In the genomic region with DNA sequence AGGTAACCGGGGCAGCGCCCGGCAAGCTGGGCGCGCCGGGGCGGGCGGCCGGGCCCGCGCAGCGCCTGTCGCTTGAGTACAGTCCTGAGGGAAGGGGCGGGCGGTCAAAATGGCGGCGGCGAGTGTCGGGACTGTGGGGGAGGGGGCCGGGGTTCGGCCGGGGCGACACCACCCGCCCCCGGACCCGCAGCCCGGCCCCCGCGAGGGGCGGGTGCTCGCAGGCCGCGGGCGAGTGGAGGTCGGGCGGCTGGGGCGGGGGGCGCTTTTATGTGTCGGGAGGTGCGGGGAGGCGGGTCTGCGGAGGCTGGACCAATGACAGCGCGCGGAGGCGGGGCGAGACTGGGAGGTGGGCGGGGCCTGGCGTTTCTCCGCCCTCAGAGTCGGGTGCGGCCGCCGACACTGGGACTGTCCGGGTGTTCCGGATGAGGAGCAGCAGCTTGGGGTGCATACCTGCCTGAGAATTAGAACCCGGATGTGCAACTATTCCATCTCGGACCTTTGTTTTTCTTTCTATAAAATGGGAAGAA, we compare ENCODE assay signal across 8 mouse cellular contexts. TPM values are rescaled to one million over a fixed set of nuclear protein-coding genes. Genes with fewer than 3 reads are reported as not detected.
DNase-seq lines count a peak whose midpoint lies in the region; ATAC-seq lines count a peak whose summit lies in the region.

No protein-coding gene starts in this region.

- ATAC-seq in embryonic facial prominence, embryonic 11.5 days (replicated peaks; ENCODE audit: insufficient number of reproducible peaks, low FRiP score, low TSS enrichment, low read depth), result peak; percentile 59
- peak; percentile 71 for ATAC-seq in midbrain, embryonic 12.5 days (ENCODE audit: low FRiP score, low read depth)

- H3K27ac ChIP-seq in embryonic facial prominence, embryonic 11.5 days (replicated peaks; ENCODE audit: low read depth, low read length), result peak overlapping the region; percentile 92
- H3K27ac ChIP-seq in limb, embryonic 10.5 days, result peak overlapping the region; percentile 96
- H3K27ac ChIP-seq in midbrain, embryonic 12.5 days (replicated peaks), result peak overlapping the region; percentile 96

- peak overlapping the region; percentile 97 for H3K4me3 ChIP-seq in embryonic facial prominence, embryonic 11.5 days (ENCODE audit: low read depth, low read length)
- H3K4me3 ChIP-seq in limb, embryonic 10.5 days, result peak overlapping the region; percentile 86
- peak overlapping the region; percentile 97 for H3K4me3 ChIP-seq in midbrain, embryonic 12.5 days

- no peaks in the 10 kb centered on the region for H3K36me3 ChIP-seq in embryonic facial prominence, embryonic 11.5 days (replicated peaks; ENCODE audit: control insufficient read depth, insufficient read depth, low read depth, low read length)
- H3K36me3 ChIP-seq in limb, embryonic 10.5 days, result no peaks in the 10 kb centered on the region
- no peaks in the 10 kb centered on the region for H3K36me3 ChIP-seq in midbrain, embryonic 12.5 days

- peak; percentile 89 for DNase-seq in 3134 (ENCODE audit: extremely low read depth, insufficient read length, low spot score)
- DNase-seq in adrenal gland, postnatal 25 days, result peak; percentile 99
- peak; percentile 93 for DNase-seq in embryonic facial prominence, embryonic 11.5 days (ENCODE audit: low spot score)
- peak; percentile 100 for DNase-seq in heart, adult 11 months
- peak; percentile 98 for DNase-seq in kidney, adult 18-20 months
- peak; percentile 97 for DNase-seq in limb, embryonic 10.5 days (ENCODE audit: low spot score)
- DNase-seq in skeletal muscle tissue, adult 2 months (ENCODE audit: low read depth, low spot score), result peak; percentile 89

- H3K4me1 ChIP-seq in embryonic facial prominence, embryonic 11.5 days (ENCODE audit: control insufficient read depth, insufficient read depth, low read length), result peaks cover 2% of the 10 kb centered on the region; the same call in 1 of the 2 replicates
- peaks cover 41% of the 10 kb centered on the region for H3K4me1 ChIP-seq in limb, embryonic 10.5 days
- peaks cover 33% of the 10 kb centered on the region for H3K4me1 ChIP-seq in midbrain, embryonic 12.5 days

- peak overlapping the region; percentile 36 for H3K4me2 ChIP-seq in embryonic facial prominence, embryonic 11.5 days (ENCODE audit: low read depth, low read length)
- H3K4me2 ChIP-seq in midbrain, embryonic 12.5 days (replicated peaks), result peak overlapping the region; percentile 51

- under 1% methylated on average over 41 of the region's 58 CpGs for WGBS in embryonic facial prominence, embryonic 11.5 days
- WGBS in limb, embryonic 10.5 days, result under 1% methylated on average over 57 of the region's 58 CpGs
- WGBS in midbrain, embryonic 12.5 days, result 1% methylated on average over 46 of the region's 58 CpGs

- peak overlapping the region; percentile 90 for H3K9ac ChIP-seq in embryonic facial prominence, embryonic 11.5 days (replicated peaks; ENCODE audit: low read length)
- H3K9ac ChIP-seq in midbrain, embryonic 12.5 days (replicated peaks), result peak overlapping the region; percentile 72

- no peaks in the 10 kb centered on the region for H3K9me3 ChIP-seq in embryonic facial prominence, embryonic 11.5 days (replicated peaks; ENCODE audit: control insufficient read depth, low read length)
- no peaks in the 10 kb centered on the region for H3K9me3 ChIP-seq in limb, embryonic 10.5 days (replicated peaks)
- no peaks in the 10 kb centered on the region for H3K9me3 ChIP-seq in midbrain, embryonic 12.5 days

- H3K27me3 ChIP-seq in embryonic facial prominence, embryonic 11.5 days (ENCODE audit: control insufficient read depth, insufficient read depth, low read length), result no peaks in the 10 kb centered on the region
- no peaks in the 10 kb centered on the region for H3K27me3 ChIP-seq in limb, embryonic 10.5 days (ENCODE audit: low read depth, poor library complexity, severe bottlenecking)
- H3K27me3 ChIP-seq in midbrain, embryonic 12.5 days, result no peaks in the 10 kb centered on the region

RNA-seq across cellular contexts. Expression of a gene that starts 0.5 kb away (rescaled TPM):
- total RNA-seq in adrenal gland, postnatal 25 days (2021), result 23.1 and 26.1 TPM in 2 replicates
- 7.5 and 8.2 TPM in 2 replicates for polyA plus RNA-seq in embryonic facial prominence, embryonic 11.5 days (2014; fragmentation: Nextera tagmentation; extraction: Ambion mirVana)
- polyA plus RNA-seq in limb, embryonic 10.5 days (2016; fragmentation: Nextera tagmentation; extraction: Ambion mirVana), result 9.5 and 11.3 TPM in 2 replicates
- polyA plus RNA-seq in midbrain, embryonic 12.5 days (2016; fragmentation: Nextera tagmentation; extraction: Ambion mirVana), result 9.3 and 10.0 TPM in 2 replicates

RNA-seq across cellular contexts. Expression of a gene that starts 2.2 kb away (rescaled TPM):
- 2.8 and 3.5 TPM in 2 replicates for total RNA-seq in adrenal gland, postnatal 25 days (2021)
- polyA plus RNA-seq in embryonic facial prominence, embryonic 11.5 days (2014; fragmentation: Nextera tagmentation; extraction: Ambion mirVana), result 1.2 and 2.0 TPM in 2 replicates
- polyA plus RNA-seq in limb, embryonic 10.5 days (2016; fragmentation: Nextera tagmentation; extraction: Ambion mirVana), result 0.88 and 1.0 TPM in 2 replicates
- polyA plus RNA-seq in midbrain, embryonic 12.5 days (2016; fragmentation: Nextera tagmentation; extraction: Ambion mirVana), result 1.5 and 1.6 TPM in 2 replicates

RNA-seq across cellular contexts. Expression of a gene that starts 22.3 kb away (rescaled TPM):
- total RNA-seq in adrenal gland, postnatal 25 days (2021), result not detected in 2 replicates
- polyA plus RNA-seq in embryonic facial prominence, embryonic 11.5 days (2014; fragmentation: Nextera tagmentation; extraction: Ambion mirVana), result not detected in 2 replicates
- not detected in 2 replicates for polyA plus RNA-seq in limb, embryonic 10.5 days (2016; fragmentation: Nextera tagmentation; extraction: Ambion mirVana)
- polyA plus RNA-seq in midbrain, embryonic 12.5 days (2016; fragmentation: Nextera tagmentation; extraction: Ambion mirVana), result not detected in 2 replicates

RNA-seq across cellular contexts. Expression of a gene that starts 24.7 kb away (rescaled TPM):
- 2.5 and 3.6 TPM in 2 replicates for total RNA-seq in adrenal gland, postnatal 25 days (2021)
- polyA plus RNA-seq in embryonic facial prominence, embryonic 11.5 days (2014; fragmentation: Nextera tagmentation; extraction: Ambion mirVana), result 0.31 and 0.38 TPM in 2 replicates
- polyA plus RNA-seq in limb, embryonic 10.5 days (2016; fragmentation: Nextera tagmentation; extraction: Ambion mirVana), result 0.40 and 0.58 TPM in 2 replicates
- 0.46 and 0.52 TPM in 2 replicates for polyA plus RNA-seq in midbrain, embryonic 12.5 days (2016; fragmentation: Nextera tagmentation; extraction: Ambion mirVana)

RNA-seq across cellular contexts. Expression of a gene that starts 37.5 kb away (rescaled TPM):
- total RNA-seq in adrenal gland, postnatal 25 days (2021), result 21.2 and 24.5 TPM in 2 replicates
- 9.8 and 11.3 TPM in 2 replicates for polyA plus RNA-seq in embryonic facial prominence, embryonic 11.5 days (2014; fragmentation: Nextera tagmentation; extraction: Ambion mirVana)
- 20.2 and 20.8 TPM in 2 replicates for polyA plus RNA-seq in limb, embryonic 10.5 days (2016; fragmentation: Nextera tagmentation; extraction: Ambion mirVana)
- 20.5 and 22.1 TPM in 2 replicates for polyA plus RNA-seq in midbrain, embryonic 12.5 days (2016; fragmentation: Nextera tagmentation; extraction: Ambion mirVana)

Comparison
In these comparisons a context has a peak if more than half of its experiments do, and no peak if none do; other contexts are left out.
1. Peak in every context shown above with its lines: DNase-seq, ATAC-seq, H3K4me3 ChIP-seq and H3K27ac ChIP-seq.